Mouse (Mus musculus) heart, adult 2 months (tissue): ENCODE data around the gene Rdm1. TPM values are rescaled to one million over a fixed set of nuclear protein-coding genes. Genes with fewer than 3 reads are reported as not detected.

Source experiments
- DNase-seq, 2 experiments: peaks; one replicate each; pipeline ENCODE4 v3.0.0; 2021
- H3K27ac ChIP-seq: fragments of 200-600 bp; 2 replicates; pipeline ENCODE4 v1.8.1; 2022
- H3K27me3 ChIP-seq: fragments of 200-500 bp; 2 replicates; pipeline ENCODE4 v1.6.1; 2012; ENCODE audit warnings: mild to moderate bottlenecking, low read length, inconsistent platforms, mixed read lengths; ENCODE audit not compliant: control insufficient read depth, insufficient read depth
- H3K36me3 ChIP-seq: fragments of 200-500 bp; 2 replicates; pipeline ENCODE4 v1.6.1; 2012; ENCODE audit warnings: low read length, inconsistent platforms; ENCODE audit not compliant: control insufficient read depth, insufficient read depth
- H3K4me1 ChIP-seq: fragments of 200-500 bp; 2 replicates; pipeline ENCODE4 v1.6.1; 2011; ENCODE audit warnings: low read length; ENCODE audit not compliant: control insufficient read depth, insufficient read depth
- H3K4me3 ChIP-seq: fragments of 200-600 bp; 2 replicates; pipeline ENCODE4 v1.8.1; 2022
- H3K79me2 ChIP-seq: fragments of 200-500 bp; replicated peaks from 2 replicates; pipeline ENCODE4 v1.6.1; 2012; ENCODE audit warnings: mild to moderate bottlenecking, inconsistent platforms, low read length, moderate library complexity, mixed read lengths; ENCODE audit not compliant: control insufficient read depth, insufficient read depth
- H3K9ac ChIP-seq: fragments of 200-500 bp; 2 replicates; pipeline ENCODE4 v1.6.1; 2012; ENCODE audit warnings: low read depth, mild to moderate bottlenecking, control low read depth, inconsistent platforms, low read length, mixed read lengths
- CTCF ChIP-seq: fragments of 200-600 bp; IDR thresholded peaks from 2 replicates; pipeline ENCODE4 v1.8.1; 2022; ENCODE audit warnings: antibody characterized with exemption, mild to moderate bottlenecking, moderate library complexity
- EP300 ChIP-seq: fragments of 200-500 bp; IDR thresholded peaks from 2 replicates; pipeline ENCODE4 v1.6.1; 2011; ENCODE audit warnings: low read depth, low read length, control low read depth; ENCODE audit not compliant: insufficient read depth
- POLR2A ChIP-seq: fragments of 200-500 bp; IDR thresholded peaks from 2 replicates; pipeline ENCODE4 v1.6.1; 2011; ENCODE audit warnings: mild to moderate bottlenecking, low read depth, low read length, control low read depth; ENCODE audit not compliant: insufficient read depth
- WGBS: fragments of 180-500 bp; shearing (Covaris S2); methylation state at CpG from one replicate; pipeline ENCODE4 v1.1.7; 2018; 5-methylcytosine and 5-hydroxymethylcytosine counted together
- intact Hi-C: fragments of 180-260 bp; cut with DNase I; formaldehyde crosslinking; loops from one replicate; pipeline ENCODE4 v1.15.1; 2025
- polyA plus RNA-seq: library from polyadenylated mRNA; depleted of rRNA; stranded (reverse); fragments of >200 nt; gene quantifications from 2 replicates; pipeline ENCODE4 v1.2.3, GENCODE M21; 2012
- total RNA-seq, 2 experiments: library from RNA; stranded (reverse); gene quantifications; 2 replicates each; pipeline ENCODE4 v1.2.3; 2021

Rdm1 gene
- total and polyA plus RNA-seq, 3 experiments, result 42.3 to 49.5 (median 45.6) TPM

DNA sequence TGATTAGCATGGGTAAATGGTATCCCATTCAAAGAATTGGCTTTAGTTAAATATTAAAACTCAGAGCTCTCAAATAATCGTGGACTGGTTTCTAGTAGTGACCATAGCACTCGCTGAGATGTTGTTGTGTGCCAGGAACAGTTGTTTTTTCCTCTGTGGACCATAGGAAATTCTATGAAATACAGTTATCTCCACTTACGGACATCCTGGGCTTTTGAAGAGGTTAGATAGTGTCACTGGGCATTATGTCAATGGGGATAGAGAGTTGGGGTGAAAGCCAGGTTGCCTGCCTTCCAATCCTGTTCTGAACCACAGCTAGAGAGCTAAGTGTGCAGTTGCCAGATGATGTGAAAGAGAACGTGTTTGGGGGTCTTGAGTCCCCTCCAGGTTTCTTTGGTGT is 41.2 kb upstream of the Rdm1 start:
- Histone ChIP-seq H3K9ac (no peak overlapping the region), H3K27ac (no peak overlapping the region), H3K4me3 (no peak overlapping the region), H3K36me3 (no peaks in the 10 kb centered on the region; the same call in 1 of the 2 replicates), H3K27me3 (no peaks in the 10 kb centered on the region), H3K79me2 (no peaks in the 10 kb centered on the region), H3K4me1 (peaks cover 4% of the 10 kb centered on the region)
- no peak for TF ChIP-seq CTCF
- intact Hi-C loops, result no loop called here
- WGBS, result 56% methylated on average over 4 of the region's 4 CpGs
- no peak for DNase-seq

DNA sequence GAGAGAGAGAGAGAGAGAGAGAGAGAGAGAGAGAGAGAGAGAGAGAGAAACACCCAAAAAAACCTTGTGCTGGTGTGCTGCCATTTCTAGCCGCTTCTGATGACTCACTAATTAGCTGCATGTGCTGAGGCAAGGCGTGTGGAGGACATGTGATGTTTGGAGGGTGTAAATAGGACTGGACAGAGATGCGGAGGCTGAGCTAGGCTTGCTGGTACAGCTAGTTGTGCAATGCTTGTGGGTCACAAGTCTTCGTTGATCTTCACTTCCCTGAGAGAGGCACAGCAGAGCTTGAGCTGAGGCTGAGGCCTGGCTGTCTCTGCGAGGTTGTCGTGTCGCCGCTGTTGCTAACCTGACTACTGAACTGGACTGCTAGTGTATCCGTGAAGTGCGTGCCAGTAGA is 39.3 kb upstream of the Rdm1 start:
- Histone ChIP-seq H3K27ac (no peak overlapping the region), H3K4me1 (peaks cover under 1% of the 10 kb centered on the region), H3K79me2 (no peaks in the 10 kb centered on the region), H3K27me3 (no peaks in the 10 kb centered on the region), H3K9ac (no peak overlapping the region), H3K4me3 (no peak overlapping the region), H3K36me3 (no peaks in the 10 kb centered on the region)
- 89% methylated on average over 10 of the region's 10 CpGs for WGBS
- TF ChIP-seq POLR2A, result no peak
- TF ChIP-seq CTCF, result no peak
- no peak for TF ChIP-seq EP300
- peak in 1 of 2 experiments; percentile 30 for DNase-seq
- intact Hi-C loops, result no loop called here

DNA sequence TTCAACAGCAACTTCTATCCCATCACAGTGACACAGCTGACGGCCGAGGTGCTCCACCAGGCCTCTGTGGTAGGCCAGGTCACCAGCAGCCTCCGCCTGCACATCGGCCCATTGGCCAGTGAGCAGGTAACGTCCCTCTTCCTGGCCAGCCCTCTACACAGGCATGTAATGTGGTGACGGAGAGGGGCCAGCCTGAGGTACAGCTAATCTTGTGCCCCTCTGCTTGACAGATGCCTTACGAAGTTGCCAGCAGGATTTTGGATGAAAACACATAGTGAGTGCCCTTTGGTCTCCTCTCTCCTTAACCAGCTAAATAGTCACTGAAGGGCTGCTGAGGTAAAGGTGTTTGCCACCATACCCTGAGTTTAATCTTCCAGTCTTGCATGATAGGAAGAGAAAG is 38.1 kb upstream of the Rdm1 start:
- Histone ChIP-seq H3K27ac (no peak overlapping the region), H3K4me3 (no peak overlapping the region), H3K27me3 (no peaks in the 10 kb centered on the region), H3K36me3 (no peaks in the 10 kb centered on the region), H3K79me2 (no peaks in the 10 kb centered on the region), H3K4me1 (no peaks in the 10 kb centered on the region), H3K9ac (no peak overlapping the region)
- no peak for DNase-seq
- intact Hi-C loops, result no loop called here
- 89% methylated on average over 7 of the region's 7 CpGs for WGBS
- TF ChIP-seq POLR2A (no peak), EP300 (no peak), CTCF (no peak)

DNA sequence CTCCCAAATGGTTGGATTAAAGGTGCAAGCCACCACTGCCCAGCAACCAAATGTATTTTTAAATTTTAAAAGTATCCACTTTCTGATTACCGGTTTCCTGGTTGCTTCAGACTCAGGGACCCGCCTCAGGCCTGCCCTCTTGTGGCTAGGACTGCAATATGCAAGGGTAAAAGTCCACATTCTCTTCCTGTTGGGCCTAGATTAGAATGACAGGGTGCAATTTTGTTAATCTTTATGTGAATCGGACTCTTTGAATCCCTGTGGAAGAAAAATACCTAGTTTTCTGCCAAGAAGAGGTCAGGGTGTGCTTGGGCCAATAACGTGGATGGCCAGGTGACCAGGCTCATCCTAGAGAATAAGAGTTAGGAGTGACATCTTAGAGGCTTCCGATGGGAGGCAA is 37.6 kb upstream of the Rdm1 start:
- Histone ChIP-seq H3K4me1 (no peaks in the 10 kb centered on the region), H3K27me3 (no peaks in the 10 kb centered on the region), H3K79me2 (no peaks in the 10 kb centered on the region), H3K4me3 (no peak overlapping the region), H3K27ac (no peak overlapping the region), H3K9ac (no peak overlapping the region), H3K36me3 (no peaks in the 10 kb centered on the region)
- peak; percentile 50 to 63 for DNase-seq
- intact Hi-C loops, result no loop called here
- TF ChIP-seq CTCF (no peak; the same call in none of the 2 replicates), EP300 (no peak), POLR2A (no peak)
- WGBS, result 29% methylated on average over 5 of the region's 5 CpGs

DNA sequence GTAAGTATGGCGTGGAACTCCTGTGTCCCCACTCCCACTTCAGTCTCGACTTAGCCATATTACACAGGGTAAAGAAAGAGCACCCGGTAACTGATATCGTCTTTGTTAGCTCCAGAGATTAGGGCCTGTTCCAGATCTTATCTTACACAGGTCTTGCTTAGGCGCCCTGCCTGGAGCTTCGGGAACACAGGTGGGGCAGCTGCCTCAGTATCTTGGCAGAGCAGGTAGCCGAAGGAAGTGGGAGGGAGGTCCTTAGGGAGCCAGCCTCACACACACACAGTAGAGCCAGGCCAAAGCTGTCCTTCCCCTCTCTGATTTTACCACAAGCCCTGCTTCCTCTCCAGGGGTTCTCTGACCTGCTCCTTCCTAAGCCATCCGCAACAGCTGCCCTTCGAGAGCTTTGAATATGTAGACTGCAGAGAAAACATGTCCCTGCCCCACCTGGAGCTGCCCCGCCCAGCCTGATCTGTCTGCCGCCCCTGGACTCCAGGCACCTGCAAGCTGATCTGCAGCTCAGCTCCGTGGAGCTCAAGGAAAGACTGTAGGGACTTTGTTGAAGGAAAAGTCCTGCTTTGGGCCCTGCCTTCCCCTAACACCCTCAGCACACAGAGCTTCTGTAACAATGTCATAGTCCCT is 36.9 kb upstream of the Rdm1 start:
- Histone ChIP-seq H3K36me3 (no peaks in the 10 kb centered on the region), H3K4me3 (no peak overlapping the region), H3K27me3 (no peaks in the 10 kb centered on the region), H3K9ac (no peak overlapping the region), H3K79me2 (no peaks in the 10 kb centered on the region), H3K4me1 (no peaks in the 10 kb centered on the region), H3K27ac (no peak overlapping the region)
- intact Hi-C loops, result no loop called here
- DNase-seq, result no peak
- 80% methylated on average over 12 of the region's 12 CpGs for WGBS
- no peak for TF ChIP-seq EP300
- no peak for TF ChIP-seq CTCF
- TF ChIP-seq POLR2A, result no peak

DNA sequence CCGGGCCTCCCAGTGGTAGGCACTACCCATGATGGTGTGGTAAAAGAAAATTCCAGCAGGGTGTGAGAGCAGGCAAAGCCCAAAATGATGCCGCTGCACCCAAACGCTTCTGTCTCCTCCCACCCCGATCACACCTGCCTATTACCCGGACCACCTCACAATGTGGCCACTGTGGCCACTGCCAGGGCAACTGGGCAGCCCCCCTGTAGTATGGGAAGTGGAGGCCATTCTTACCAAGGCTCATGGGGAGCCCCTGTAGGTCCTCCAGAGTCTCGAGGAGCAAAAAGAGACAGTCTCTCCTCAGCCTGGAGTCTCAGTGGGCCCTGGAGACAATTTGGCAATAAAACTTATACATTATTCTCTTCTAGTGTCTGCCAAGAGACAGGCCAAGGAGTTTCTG is 27.8 kb upstream of the Rdm1 start, which contains the start of gene Gm11634:
Gene Gm11634, minus strand, starts transcription at position 101 of the 400 bp plus-strand sequence.
- Histone ChIP-seq H3K79me2 (no peaks in the 10 kb centered on the region), H3K36me3 (no peaks in the 10 kb centered on the region), H3K27me3 (no peaks in the 10 kb centered on the region), H3K4me3 (no peak within 1 kb of the TSS), H3K27ac (no peak within 1 kb of the TSS), H3K9ac (no peak within 1 kb of the TSS), H3K4me1 (no peaks in the 10 kb centered on the region)
- no peak for DNase-seq
- WGBS, result 74% methylated on average over 6 of the region's 6 CpGs
- intact Hi-C loops, result no loop called here
- TF ChIP-seq POLR2A (no peak), CTCF (no peak), EP300 (no peak)
